Mouse (Mus musculus): ENCODE measurements around the gene Ssc5d. TPM values are rescaled to one million over a fixed set of nuclear protein-coding genes. Genes with fewer than 3 reads are reported as not detected.

Gene Ssc5d
- total RNA-seq, 2 experiments from 2014 or later: 3.9 to 4.1 TPM

DNA sequence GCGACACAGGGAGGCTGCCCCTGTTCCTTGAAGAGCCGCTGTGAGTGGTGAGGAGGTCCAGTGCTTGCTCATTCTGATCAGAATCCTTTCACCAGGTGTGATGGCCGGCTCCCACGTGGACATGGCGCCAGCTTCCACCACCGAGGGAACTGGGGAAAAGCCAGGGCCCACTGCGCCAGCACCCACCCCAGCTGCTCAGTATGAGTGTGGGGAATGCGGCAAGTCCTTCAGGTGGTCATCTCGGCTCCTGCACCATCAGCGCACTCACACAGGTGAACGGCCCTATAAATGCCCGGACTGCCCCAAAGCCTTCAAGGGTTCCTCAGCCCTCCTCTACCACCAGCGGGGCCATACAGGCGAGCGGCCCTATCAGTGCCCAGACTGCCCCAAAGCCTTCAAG, 6.9 kb upstream of the Ssc5d start:
- intact Hi-C loops (cut with DNase I): no loop called here
- DNase-seq: no peak

DNA sequence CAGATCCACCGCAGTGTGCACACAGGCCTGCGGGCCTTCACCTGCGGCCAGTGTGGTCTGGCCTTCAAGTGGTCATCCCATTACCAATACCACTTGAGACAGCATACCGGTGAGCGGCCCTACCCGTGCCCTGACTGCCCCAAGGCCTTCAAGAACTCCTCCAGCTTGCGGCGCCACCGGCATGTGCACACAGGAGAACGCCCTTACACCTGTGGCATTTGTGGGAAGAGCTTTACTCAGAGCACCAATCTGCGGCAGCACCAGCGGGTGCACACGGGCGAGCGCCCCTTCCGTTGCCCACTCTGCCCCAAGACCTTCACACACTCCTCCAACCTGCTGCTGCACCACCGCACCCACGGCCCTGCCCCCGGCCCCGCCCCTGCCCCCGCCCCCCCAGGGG, 6.5 kb upstream of the Ssc5d start:
- DNase-seq: no peak
- intact Hi-C loops (cut with DNase I): no loop called here

DNA sequence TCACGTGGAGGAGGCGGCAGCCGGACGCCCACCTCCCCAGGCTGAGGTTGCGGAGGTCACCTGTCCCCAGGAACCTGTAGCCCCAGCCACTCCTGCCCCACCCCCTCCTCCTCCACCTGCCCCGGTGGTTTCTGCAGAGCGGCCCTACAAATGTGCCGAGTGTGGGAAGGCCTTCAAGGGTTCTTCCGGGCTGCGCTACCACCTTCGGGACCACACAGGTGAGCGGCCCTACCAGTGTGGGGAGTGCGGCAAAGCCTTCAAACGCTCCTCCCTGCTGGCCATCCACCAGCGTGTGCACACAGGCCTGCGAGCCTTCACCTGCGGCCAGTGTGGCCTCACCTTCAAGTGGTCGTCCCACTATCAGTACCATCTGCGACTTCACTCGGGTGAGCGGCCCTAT, 5.6 kb upstream of the Ssc5d start:
- no peak for DNase-seq
- intact Hi-C loops (cut with DNase I): loop anchor here (10.0 kb wide), 3 partner anchors 265 to 775 kb away; partner anchors contain the start of gene Ppp6r1

DNA sequence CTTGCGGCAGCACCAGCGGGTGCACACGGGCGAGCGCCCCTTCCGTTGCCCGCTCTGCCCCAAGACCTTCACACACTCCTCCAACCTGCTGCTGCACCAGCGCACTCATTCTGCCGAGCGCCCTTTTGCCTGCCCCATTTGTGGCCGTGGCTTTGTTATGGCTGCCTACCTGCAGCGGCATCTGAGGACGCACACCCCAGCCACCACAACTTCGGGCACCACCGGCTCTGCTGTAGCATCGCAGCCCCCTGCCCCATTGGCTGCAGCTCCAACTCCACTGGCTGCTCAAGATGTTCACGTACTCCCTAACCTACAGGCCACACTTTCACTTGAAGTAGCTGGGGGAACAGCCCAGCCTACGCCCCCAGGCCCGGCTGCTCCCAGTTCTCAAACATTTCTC, 5.1 kb upstream of the Ssc5d start:
- DNase-seq: no peak
- intact Hi-C loops (cut with DNase I): loop anchor here (10.0 kb wide), 3 partner anchors 266 to 776 kb away; partner anchors contain the start of gene Ppp6r1

DNA sequence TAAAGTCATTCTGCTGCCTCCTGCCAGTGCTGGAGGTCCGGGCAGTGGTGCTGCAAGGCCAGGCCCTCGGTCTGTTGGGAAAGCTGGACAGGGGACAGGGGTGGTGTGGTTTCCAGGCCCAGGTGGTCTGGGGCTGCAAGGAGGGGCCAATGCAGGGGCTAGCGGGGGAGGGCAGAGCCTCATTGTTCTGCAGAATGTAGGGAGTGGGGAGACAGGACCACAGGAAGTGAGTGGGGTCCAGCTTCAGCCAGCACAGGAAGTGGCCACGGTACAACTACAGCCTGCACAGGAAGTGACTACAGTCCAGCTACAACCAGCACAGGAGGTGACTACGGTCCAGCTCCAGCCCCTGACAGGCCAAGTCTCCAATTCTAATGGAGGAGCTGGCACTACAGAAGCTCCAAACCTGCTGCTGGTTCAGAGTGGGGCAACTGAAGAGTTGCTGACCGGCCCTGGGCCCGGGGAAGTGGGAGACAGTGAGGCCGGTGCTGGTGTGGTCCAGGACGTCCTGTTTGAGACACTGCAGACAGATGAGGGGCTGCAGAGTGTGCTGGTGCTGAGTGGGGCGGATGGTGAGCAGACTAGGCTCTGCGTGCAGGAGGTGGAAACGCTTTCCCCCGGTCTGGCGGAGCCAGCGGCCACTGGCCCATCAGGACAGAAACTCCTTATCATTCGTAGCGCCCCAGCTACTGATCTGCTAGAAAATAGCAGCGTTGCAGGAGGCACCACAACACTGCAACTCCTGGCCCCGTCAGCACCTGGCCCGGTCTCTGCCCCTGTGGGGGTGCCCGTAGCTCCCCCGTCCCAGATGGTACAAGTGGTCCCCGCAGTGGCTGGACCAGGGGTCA, 4.4 kb upstream of the Ssc5d start:
- DNase-seq: no peak
- intact Hi-C loops (cut with DNase I): loop anchor here (10.0 kb wide), 3 partner anchors 266 to 776 kb away; partner anchors contain the start of gene Ppp6r1

DNA sequence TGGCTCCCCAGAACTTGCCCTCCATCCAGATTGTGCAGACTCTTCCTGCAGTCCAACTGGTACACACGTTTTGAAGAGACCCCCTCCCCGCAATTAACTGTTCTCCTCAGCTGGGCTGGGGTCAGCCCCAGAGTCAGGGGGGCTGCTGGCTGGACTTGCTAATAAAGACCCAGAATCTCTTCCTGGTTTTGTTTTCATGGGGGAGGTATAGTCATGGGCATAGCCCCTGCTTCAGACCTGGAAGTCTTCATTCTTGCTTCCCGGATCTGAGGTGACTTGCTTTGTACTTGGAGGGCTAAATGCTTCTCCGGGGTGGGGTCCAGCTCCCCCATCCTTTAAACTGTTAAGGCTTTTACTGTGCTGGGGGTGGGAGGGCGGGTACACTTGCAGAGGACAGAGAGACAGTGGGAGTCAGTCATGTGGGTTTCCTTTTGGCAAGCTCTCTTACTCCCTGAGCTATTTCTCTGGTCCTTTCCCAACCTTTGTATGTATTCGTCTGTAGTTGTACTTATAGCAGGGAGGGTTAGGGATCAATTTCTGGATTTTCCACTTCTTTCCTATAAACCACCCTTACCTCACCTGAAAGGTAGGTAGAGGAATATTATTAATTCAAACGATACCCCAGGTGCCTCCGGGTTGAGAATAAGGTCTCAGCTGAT, 3.6 kb upstream of the Ssc5d start, which contains the start of gene Nat14:
Nat14 (plus strand) TSS at position 205 of the 659 bp plus-strand sequence.
- no peak for DNase-seq
- intact Hi-C loops (cut with DNase I): loop anchor here (10.0 kb wide), 3 partner anchors 267 to 777 kb away; partner anchors contain the start of gene Ppp6r1

DNA sequence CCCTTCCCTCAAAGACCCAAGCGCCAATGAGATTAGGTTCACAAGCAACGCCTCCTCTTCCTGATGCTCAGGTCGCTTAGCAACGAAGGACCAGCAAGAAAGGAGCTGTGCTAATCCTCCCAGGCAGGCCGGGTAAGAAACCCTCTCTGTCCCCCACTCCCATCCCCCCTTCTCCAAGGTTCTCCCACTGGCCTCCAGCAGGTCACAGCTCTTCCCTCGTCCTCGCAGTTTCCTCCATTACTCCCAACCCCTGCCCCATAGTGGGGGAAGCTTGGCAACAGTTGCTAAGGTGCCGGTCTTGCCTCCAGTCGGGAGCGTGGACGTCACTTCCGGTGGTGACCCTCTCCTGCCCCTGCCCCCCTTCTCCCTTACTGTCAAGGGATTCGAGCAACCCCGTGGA, 3.1 kb upstream of the Ssc5d start:
- peak; percentile 60 to 67 for DNase-seq
- intact Hi-C loops (cut with DNase I): loop anchor here (10.0 kb wide), 3 partner anchors 268 to 778 kb away; partner anchors contain the start of gene Ppp6r1

DNA sequence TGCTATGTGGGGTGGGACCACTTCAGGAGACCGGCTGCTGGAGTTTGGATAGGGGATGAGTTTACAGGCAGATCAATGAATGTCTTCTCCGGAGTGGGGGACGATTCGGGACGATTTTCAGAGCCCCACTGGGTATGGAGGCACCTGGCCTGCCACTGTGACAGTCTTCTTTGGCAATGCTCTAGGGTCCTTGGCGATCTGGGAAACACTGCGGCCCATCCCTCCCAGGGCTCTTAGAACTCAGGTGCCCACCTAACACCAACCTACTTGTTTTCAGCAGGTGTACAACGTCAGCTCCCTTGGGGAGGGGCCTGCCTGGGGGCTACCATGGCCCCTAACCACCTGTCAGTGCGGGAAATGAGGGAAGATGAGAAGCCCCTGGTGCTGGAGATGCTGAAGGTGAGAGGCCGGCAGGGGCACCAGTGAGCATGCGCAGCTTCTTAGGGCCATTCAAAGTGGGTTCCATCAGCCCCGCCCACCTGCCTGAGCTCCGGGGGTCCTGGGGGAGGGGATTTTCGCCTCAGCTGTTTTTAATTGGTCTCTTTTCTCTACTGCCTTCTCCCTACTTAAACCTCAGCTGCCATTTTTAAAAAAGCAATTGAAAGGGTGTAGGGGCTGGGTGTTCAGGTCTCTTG, 2.5 kb upstream of the Ssc5d start:
- no peak for DNase-seq
- intact Hi-C loops (cut with DNase I): loop anchor here (10.0 kb wide), 3 partner anchors 268 to 778 kb away; partner anchors contain the start of gene Ppp6r1

DNA sequence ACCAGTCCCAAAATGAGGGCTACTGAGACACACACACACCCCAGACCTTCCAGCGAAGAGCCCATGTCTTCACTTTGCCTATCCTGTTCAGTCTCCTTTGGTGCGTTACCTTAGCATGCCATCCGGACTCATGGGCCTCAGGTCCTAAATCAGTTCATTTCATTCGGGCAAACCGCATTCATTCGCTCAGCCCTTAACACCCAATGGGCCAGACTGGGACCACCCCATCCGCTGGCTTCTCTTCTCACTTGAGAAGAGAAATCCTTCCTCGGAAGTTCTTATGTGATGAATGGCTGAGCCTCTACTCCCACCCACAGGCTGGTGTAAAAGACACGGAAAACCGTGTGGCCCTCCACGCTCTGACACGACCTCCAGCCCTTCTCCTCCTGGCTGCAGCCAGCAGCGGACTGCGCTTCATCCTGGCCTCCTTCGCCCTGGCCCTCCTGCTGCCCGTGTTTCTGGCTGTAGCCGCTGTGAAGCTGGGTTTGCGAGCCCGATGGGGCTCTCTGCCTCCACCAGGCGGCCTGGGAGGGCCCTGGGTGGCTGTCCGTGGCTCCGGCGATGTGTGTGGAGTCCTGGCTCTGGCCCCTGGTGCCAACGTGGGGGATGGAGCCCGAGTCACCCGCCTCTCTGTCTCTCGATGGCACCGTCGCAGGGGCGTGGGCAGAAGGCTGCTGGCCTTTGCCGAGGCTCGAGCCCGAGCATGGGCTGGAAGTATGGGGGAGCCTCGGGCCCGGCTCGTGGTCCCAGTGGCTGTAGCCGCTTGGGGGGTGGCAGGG, 1.8 kb upstream of the Ssc5d start:
- intact Hi-C loops (cut with DNase I): loop anchor here (1.0 to 10.0 kb wide), 4 partner anchors 8 to 779 kb away; partner anchors contain the start of genes Ppp6r1 and Zfp628
- peak; percentile 48 to 66 for DNase-seq

DNA sequence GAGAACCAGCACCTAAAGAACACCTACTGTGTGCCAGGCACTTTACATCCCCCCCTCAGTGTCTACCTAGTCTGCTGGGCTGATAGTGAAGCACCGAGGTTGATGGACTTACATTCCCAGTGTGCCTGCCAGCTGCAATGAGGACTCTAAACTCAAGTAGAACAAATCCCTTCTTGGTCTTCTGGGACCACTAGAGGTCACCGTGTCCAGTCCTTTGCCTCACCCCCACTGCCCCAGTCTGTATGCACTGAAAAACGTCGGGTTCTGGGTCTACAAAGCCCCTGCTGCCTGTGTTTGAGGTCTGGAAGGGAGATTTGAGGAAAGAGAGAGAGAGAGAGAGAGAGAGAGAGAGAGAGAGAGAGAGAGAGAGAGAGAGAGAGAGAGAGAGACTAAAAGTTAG, 1.1 kb upstream of the Ssc5d start:
- intact Hi-C loops (cut with DNase I): loop anchor here (1.0 to 10.0 kb wide), 4 partner anchors 9 to 780 kb away; partner anchors contain the start of genes Ppp6r1 and Zfp628

DNA sequence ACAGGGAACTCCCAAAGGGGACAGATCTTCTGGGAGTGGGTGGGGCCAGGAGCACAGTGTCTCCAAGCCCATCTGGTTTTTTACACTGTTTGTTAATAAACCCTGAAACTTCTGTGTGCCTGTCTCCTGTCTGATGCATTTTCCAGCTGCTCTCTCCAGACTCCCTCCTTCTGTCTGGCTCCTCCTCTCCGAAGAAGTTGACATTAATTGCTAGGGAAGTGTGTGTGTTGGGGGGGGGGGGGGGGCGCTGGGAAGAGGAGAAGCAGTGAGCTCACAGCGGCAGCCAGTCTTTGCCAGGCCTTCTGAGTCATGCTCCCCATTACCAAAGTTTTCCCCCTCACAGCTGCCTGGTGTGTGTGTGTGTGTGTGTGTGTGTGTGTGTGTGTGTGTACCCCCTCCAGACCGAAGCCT, 689 bp upstream of the Ssc5d start:
- peak; percentile 45 to 52 for DNase-seq
- intact Hi-C loops (cut with DNase I): loop anchor here (1.0 to 10.0 kb wide), 4 partner anchors 10 to 780 kb away; partner anchors contain the start of genes Ppp6r1 and Zfp628

More for the DNA sequence above, 1.1 kb upstream of the Ssc5d start:
- no peak for DNase-seq

DNA sequence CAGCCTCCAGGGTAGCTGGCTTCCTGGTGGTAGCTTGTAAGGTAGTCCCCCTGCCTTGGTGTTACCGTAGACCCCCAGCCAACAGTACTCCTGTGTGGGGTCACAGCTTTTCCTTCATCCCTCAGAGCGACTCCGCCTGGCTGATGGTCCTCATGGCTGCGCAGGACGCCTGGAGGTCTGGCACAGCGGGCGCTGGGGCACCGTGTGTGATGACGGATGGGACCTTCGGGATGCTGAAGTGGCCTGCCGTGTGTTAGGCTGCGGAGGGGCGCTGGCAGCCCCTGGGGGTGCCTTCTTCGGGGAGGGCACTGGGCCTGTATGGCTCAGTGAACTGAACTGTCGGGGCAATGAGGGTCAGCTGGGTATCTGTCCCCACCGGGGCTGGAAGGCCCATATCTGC, 1.3 kb downstream of the Ssc5d start:
- DNase-seq: no peak
- intact Hi-C loops (cut with DNase I): loop anchor here (10.0 kb wide), 3 partner anchors 272 to 782 kb away; partner anchors contain the start of gene Ppp6r1

DNA sequence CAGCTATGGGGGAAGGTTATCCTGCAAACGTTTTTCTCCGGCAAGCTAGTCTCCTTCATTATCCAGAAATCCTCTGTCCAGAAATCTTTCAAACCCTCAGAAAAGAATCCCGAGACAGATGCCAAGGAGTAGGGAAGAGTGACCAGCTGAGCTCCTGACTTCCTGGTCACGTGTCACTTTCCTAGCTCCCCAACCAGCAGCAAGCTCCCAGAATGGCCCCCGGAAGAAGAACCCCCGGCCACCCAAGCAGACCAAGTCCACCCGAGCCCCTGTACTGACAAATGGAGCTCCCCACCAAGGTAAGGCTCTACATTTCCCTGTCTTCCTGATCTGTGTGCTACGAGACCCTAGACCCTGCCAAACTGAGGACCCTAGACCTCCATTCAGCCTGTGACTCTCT, 2.1 kb downstream of the Ssc5d start:
- no peak for DNase-seq
- intact Hi-C loops (cut with DNase I): loop anchor here (10.0 kb wide), 3 partner anchors 273 to 783 kb away; partner anchors contain the start of gene Ppp6r1

DNA sequence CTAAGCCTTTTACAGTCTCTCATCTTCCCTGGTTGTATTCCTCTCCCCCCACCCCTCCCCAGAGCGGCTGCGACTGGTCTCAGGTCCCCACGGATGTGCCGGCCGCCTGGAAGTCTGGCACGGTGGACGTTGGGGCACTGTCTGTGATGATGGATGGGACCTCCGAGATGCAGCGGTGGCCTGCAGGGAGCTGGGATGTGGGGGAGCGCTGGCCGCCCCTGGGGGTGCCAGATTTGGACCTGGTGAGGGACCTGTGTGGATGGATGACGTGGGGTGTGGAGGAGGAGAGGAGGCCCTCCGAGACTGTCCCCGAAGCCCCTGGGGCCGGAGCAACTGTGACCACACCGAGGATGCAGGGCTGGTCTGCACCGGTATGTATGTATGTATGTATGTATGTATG, 2.7 kb downstream of the Ssc5d start:
- no peak for DNase-seq
- intact Hi-C loops (cut with DNase I): loop anchor here (10.0 kb wide), 3 partner anchors 274 to 784 kb away; partner anchors contain the start of gene Ppp6r1

DNA sequence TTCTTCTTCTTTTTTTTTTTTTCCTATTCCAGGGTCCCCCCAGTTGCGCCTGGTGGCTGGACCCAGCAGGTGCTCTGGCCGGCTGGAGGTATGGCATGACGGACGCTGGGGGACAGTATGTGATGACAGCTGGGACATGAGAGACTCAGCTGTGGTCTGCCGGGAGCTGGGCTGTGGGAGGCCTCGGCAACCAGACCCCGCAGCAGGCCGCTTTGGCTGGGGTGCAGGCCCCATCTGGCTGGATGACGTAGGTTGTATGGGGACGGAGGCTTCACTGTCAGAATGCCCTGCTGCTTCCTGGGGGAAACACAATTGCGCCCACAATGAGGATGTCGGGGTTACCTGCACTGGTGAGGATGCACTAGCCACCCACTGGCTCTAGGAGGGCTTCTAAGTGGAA, 7.5 kb downstream of the Ssc5d start:
- no peak for DNase-seq
- intact Hi-C loops (cut with DNase I): no loop called here

DNA sequence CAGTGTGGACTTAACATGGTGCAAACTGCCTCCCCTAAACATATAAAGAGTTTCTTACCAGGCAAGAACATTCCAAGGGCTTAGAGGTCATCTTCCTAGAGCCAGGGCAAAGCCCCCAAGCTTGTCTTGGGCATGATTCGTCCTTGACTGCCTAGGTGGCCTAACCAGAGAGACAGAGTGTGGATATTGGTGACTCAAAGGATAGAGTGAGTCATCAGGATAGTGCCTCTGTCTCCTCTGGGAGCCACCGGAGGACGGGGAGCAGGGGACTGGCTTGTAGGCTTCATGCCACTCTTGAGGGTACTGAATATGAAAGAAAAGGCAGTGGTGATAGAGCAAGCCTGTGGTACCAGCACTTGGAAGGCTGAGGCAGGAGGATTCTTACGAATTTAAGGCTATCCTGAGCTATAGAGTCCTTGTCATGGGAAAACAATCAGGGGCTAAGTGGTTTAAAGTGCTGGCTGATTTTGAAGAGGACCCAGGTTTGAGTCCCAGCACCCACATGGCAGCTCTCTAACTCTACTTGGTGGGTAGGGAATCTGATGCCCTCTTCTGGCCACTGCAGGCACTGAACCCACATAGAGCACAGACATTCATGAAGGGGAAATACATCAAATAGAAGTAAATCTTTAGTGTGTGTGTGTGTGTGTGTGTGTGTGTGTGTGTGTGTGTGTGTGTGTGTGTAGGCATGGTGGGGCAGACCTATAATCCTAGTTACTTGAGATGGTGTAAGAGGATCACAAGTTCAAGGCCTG, 8.8 kb downstream of the Ssc5d start:
- DNase-seq: no peak
- intact Hi-C loops (cut with DNase I): no loop called here

DNA sequence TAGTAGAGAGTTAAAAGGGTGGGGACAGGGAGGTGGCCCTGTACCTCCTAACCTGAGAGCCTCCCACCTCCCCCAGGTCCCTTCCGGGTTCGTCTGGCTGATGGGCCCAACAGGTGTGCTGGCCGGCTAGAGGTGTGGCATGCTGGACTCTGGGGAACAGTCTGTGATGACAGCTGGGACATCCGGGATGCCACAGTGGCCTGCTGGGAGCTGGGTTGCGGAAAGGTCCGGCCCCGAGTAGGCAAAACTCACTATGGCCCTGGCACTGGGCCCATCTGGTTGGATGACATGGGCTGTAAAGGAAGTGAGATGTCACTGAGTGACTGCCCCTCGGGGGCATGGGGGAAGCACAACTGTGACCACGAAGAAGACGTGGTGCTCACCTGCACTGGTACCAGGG, 11.2 kb downstream of the Ssc5d start:
- intact Hi-C loops (cut with DNase I): no loop called here
- DNase-seq: no peak

DNA sequence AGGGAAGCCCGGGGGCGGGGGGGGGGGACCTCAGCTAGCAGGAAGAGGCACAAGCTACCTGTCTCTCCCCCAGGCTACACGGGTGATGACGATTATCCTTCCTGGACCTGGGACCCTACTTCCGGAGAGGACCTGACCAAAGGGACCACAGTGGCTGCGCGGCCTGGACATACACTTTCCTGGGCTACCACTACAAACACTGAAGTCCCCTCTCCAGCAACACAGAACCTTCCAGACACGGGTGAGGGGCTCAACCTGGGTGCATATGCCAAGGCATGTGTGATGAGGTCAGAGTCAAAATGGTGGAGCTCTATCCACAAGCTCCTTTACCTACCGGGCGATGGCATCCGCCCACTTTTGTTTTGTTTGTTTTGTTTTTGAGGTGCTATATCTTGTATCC, 11.8 kb downstream of the Ssc5d start:
- intact Hi-C loops (cut with DNase I): no loop called here

DNA sequence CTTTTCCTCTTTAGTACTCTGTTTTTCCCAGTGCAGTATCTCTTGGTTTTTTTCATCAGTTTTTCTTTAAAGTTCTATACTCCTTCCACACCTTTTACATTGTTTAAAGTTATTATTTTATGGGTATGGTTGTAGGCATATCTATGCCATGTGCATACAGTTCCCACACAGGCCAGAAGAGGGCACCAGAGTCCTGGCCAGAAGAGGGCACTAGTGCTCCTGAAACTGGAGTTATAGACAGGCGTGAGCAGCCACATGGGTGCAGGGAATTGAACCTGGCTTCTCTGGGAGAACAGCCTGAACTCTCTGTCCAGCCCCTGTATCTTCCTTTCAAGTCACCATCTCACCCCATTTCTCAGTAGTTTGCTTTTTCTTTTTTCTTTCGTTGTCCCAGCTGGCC, 12.9 kb downstream of the Ssc5d start:
- peak; percentile 78 to 88 for DNase-seq
- intact Hi-C loops (cut with DNase I): loop anchor here (2.0 kb wide), 1 partner anchor 382 kb away; no protein-coding TSS in a partner anchor

More for the DNA sequence above, 11.8 kb downstream of the Ssc5d start:
- no peak for DNase-seq
